Mouse (Mus musculus): ENCODE data around the gene Rbl1. TPM values are rescaled to one million over a fixed set of nuclear protein-coding genes. Genes with fewer than 3 reads are reported as not detected.

The Rbl1 gene
- total and polyA plus RNA-seq, 3 experiments: 17.8 to 18.1 TPM; not detected in 1

- Histone ChIP-seq H3K27ac (ENCODE audit: control insufficient read depth, low read depth, low read length) (no peak overlapping the region), H3K4me3 (ENCODE audit: control insufficient read depth in 1 of 2, insufficient read depth in 1 of 2, low read depth in 2 of 2, low read length in 2 of 2) (no peak overlapping the region), H3K79me2 (ENCODE audit: control insufficient read depth, insufficient read depth, low read length, poor library complexity) (no peaks in the 10 kb centered on the region), H3K4me1 (ENCODE audit: control insufficient read depth in 1 of 2, insufficient read depth in 2 of 2, low read length in 2 of 2) (peaks cover 4 to 12% of the 10 kb centered on the region in 2 experiments; a peak in 3 of 4 replicates), H3K9ac (ENCODE audit: control insufficient read depth, low read depth, low read length, poor library complexity, severe bottlenecking) (no peak overlapping the region), H3K36me3 (ENCODE audit: control insufficient read depth in 1 of 2, insufficient read depth in 2 of 2, low read length in 2 of 2) (peaks cover 18 to 35% of the 10 kb centered on the region in 2 experiments), H3K9me3 (replicated peaks; ENCODE audit: insufficient read depth, low read length) (no peaks in the 10 kb centered on the region), H3K27me3 (ENCODE audit: control insufficient read depth in 1 of 2, insufficient read depth in 2 of 2, low read length in 2 of 2) (no peaks in the 10 kb centered on the region)
- TF ChIP-seq CTCF (IDR thresholded peaks at IDR 0.05 in 2 of 3, conservative IDR thresholded peaks at IDR 0.05 in 1 of 3; ENCODE audit: control insufficient read depth in 1 of 3, insufficient read depth in 1 of 3, low read depth in 2 of 3, low read length in 3 of 3, poor library complexity in 1 of 3, severe bottlenecking in 1 of 3) (peak in 1 of 3 experiments; percentile 9; a peak in 1 of 6 replicates), ELF1 (IDR thresholded peaks at IDR 0.05; ENCODE audit: low read depth, low read length) (no peak)
- no peak for DNase-seq (ENCODE audit: low read depth, low spot score)
These were observed 29.9 kb downstream of the Rbl1 start for GRCm38 (mm10) chr2:157174416-157174815.

DNA sequence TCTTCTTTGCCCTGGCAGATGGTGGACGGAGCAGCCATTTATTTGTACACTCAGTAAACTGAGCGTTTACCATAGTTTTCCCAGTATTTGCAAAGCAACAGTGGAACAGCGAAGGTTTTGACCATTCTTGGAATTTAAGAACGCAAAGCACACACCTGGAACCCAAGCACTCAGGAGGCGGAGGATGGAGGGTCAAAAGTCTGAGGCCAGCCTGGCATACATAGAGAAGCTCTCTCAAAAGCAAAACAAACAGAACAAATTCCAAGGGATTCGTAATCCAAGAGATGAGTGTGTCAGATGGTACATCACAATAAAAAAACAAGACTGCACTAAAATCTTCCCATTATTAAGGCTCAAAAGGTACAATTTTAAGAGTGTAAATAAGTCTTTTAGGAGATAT, 30.8 kb downstream of the Rbl1 start:
- Histone ChIP-seq H3K9ac (ENCODE audit: control insufficient read depth, low read depth, low read length, poor library complexity, severe bottlenecking) (no peak overlapping the region), H3K4me3 (ENCODE audit: control insufficient read depth in 1 of 2, insufficient read depth in 1 of 2, low read depth in 2 of 2, low read length in 2 of 2) (no peak overlapping the region), H3K36me3 (ENCODE audit: control insufficient read depth in 1 of 2, insufficient read depth in 2 of 2, low read length in 2 of 2) (peaks cover 24 to 36% of the 10 kb centered on the region in 2 experiments), H3K27ac (ENCODE audit: control insufficient read depth, low read depth, low read length) (no peak overlapping the region), H3K27me3 (ENCODE audit: control insufficient read depth in 1 of 2, insufficient read depth in 2 of 2, low read length in 2 of 2) (no peaks in the 10 kb centered on the region), H3K9me3 (replicated peaks; ENCODE audit: insufficient read depth, low read length) (no peaks in the 10 kb centered on the region), H3K4me1 (ENCODE audit: control insufficient read depth in 1 of 2, insufficient read depth in 2 of 2, low read length in 2 of 2) (peaks cover 6 to 12% of the 10 kb centered on the region in 2 experiments; a peak in 3 of 4 replicates), H3K79me2 (ENCODE audit: control insufficient read depth, insufficient read depth, low read length, poor library complexity) (no peaks in the 10 kb centered on the region)
- TF ChIP-seq MAZ (IDR thresholded peaks at IDR 0.05; ENCODE audit: low read depth, low read length) (no peak), MAX (IDR thresholded peaks at IDR 0.05; ENCODE audit: low read length) (no peak), RAD21 (IDR thresholded peaks at IDR 0.05; ENCODE audit: low read depth, low read length) (no peak), MYB (IDR thresholded peaks at IDR 0.05; ENCODE audit: low read depth, low read length) (no peak), TBP (IDR thresholded peaks at IDR 0.05; ENCODE audit: low read depth, low read length) (no peak), MEF2A (IDR thresholded peaks at IDR 0.05; ENCODE audit: extremely low read depth, insufficient replicate concordance, low read depth, low read length, poor library complexity, severe bottlenecking) (no peak), CHD2 (IDR thresholded peaks at IDR 0.05; ENCODE audit: low read length) (no peak), SIN3A (IDR thresholded peaks at IDR 0.05; ENCODE audit: low read length) (no peak), USF2 (IDR thresholded peaks at IDR 0.05; ENCODE audit: borderline replicate concordance in 1 of 2, insufficient read depth in 1 of 2, low read depth in 1 of 2, low read length in 2 of 2) (no peak), UBTF (IDR thresholded peaks at IDR 0.05; ENCODE audit: borderline replicate concordance, insufficient read depth, low read depth, low read length) (no peak), TAL1 (IDR thresholded peaks at IDR 0.05; ENCODE audit: low read length) (no peak), GABPA (IDR thresholded peaks at IDR 0.05; ENCODE audit: low read depth, low read length) (no peak), E2F4 (IDR thresholded peaks at IDR 0.05; ENCODE audit: borderline replicate concordance, low read depth, low read length) (no peak), NELFE (IDR thresholded peaks at IDR 0.05; ENCODE audit: low read depth, low read length) (no peak), RCOR1 (IDR thresholded peaks at IDR 0.05; ENCODE audit: low read depth, low read length) (no peak)
- no peak for DNase-seq (ENCODE audit: low read depth, low spot score)

All from MEL (cell line).